Mouse (Mus musculus): ENCODE results near the gene Tmc4.

DNA sequence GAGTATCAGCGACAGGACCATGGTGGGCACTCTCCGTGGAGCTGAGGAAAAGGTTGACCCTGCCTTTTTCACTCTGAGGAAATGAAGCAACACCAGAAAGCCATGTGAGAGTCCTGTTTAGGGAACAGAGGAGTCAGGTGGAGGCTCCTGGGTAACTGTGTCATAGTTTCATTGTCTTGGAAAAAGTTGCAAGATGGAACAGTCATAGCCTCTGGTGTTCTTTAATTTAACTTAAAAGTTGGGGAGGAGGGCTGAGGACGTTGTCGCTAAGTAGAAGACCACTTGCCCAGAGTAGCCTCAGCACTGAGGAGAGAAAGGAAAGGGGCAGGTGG, 61.3 kb downstream of the Tmc4 start, which contains the start of gene Oscar:
- TF ChIP-seq CTCF (IDR thresholded peaks at IDR 0.05; ENCODE audit: extremely low read depth, insufficient read length, insufficient replicate concordance, low read depth, low read length) (no peak), POLR2A (IDR thresholded peaks at IDR 0.05; ENCODE audit: low read depth, low read length) (no peak)

All from small intestine, adult 2 months (tissue).